Mouse (Mus musculus) urinary bladder, postnatal 10 days (tissue): ENCODE measurements around the gene Lcp1.

Experiments
- DNase-seq: peaks from one replicate; pipeline ENCODE4 v3.0.0; 2022; ENCODE audit warnings: low spot score

The Lcp1 gene

GRCm38 (mm10) chr14:75206307-75206706 lies 75.4 kb downstream of the Lcp1 start:
- no peak for DNase-seq

GRCm38 (mm10) chr14:75208572-75209151 lies 77.8 kb downstream of the Lcp1 start:
- DNase-seq, result no peak

- DNase-seq, result no peak
Observed at GRCm38 (mm10) chr14:75213752-75214151, 82.9 kb downstream of the Lcp1 start.

- DNase-seq, result no peak
Observed at GRCm38 (mm10) chr14:75218843-75219242, 87.9 kb downstream of the Lcp1 start.

- no peak for DNase-seq
Observed at GRCm38 (mm10) chr14:75219250-75219913, 88.5 kb downstream of the Lcp1 start.

- DNase-seq, result no peak
Observed at GRCm38 (mm10) chr14:75222386-75222785, 91.5 kb downstream of the Lcp1 start.

GRCm38 (mm10) chr14:75227453-75228084 lies 96.7 kb downstream of the Lcp1 start:
- no peak for DNase-seq

GRCm38 (mm10) chr14:75229834-75230233 lies 98.9 kb downstream of the Lcp1 start:
- DNase-seq, result no peak

GRCm38 (mm10) chr14:75233070-75233469 lies 102.2 kb downstream of the Lcp1 start:
- no peak for DNase-seq

GRCm38 (mm10) chr14:75235552-75235951 lies 104.7 kb downstream of the Lcp1 start:
- no peak for DNase-seq

- no peak for DNase-seq
Observed at GRCm38 (mm10) chr14:75235955-75236635, 105.2 kb downstream of the Lcp1 start.

GRCm38 (mm10) chr14:75236636-75237003 lies 105.7 kb downstream of the Lcp1 start:
- no peak for DNase-seq

- no peak for DNase-seq
Observed at GRCm38 (mm10) chr14:75237096-75237495, 106.2 kb downstream of the Lcp1 start.

GRCm38 (mm10) chr14:75238054-75238692 lies 107.3 kb downstream of the Lcp1 start:
- no peak for DNase-seq

- no peak for DNase-seq
Observed at GRCm38 (mm10) chr14:75242087-75242486, 111.2 kb downstream of the Lcp1 start, which contains the start of gene Cpb2. TSS of gene Cpb2 (plus strand) at chr14:75242287.

GRCm38 (mm10) chr14:75246024-75247000 lies 115.4 kb downstream of the Lcp1 start:
- no peak for DNase-seq

GRCm38 (mm10) chr14:75250432-75250831 lies 119.5 kb downstream of the Lcp1 start:
- DNase-seq, result no peak

- DNase-seq, result no peak
Observed at GRCm38 (mm10) chr14:75256521-75256920, 125.6 kb downstream of the Lcp1 start.

GRCm38 (mm10) chr14:75269531-75269930 lies 138.6 kb downstream of the Lcp1 start:
- no peak for DNase-seq

GRCm38 (mm10) chr14:75279716-75280115 lies 148.8 kb downstream of the Lcp1 start:
- DNase-seq, result no peak

GRCm38 (mm10) chr14:75280406-75280805 lies 149.5 kb downstream of the Lcp1 start:
- no peak for DNase-seq
